25 mouse cellular contexts compared by ENCODE assay signal in genomic region chr3:138843641-138844040, GRCm38 (mm10).
"Had no signal": no experiment of that assay in that cellular context is flagged by ENCODE, and none has a peak within 500 bp of the region (broad histone marks: within the 10 kb centered on the region; RNA-seq: fewer than 3 reads in every experiment).

No protein-coding gene starts in this region.

- H3K27ac ChIP-seq: gastrocnemius, adult 2 months; heart, embryonic 10.5 days; heart, embryonic 13.5 days; heart, embryonic 15.5 days; hindbrain, embryonic 13.5 days; hindbrain, embryonic 15.5 days; hindbrain, postnatal 0 days; kidney, embryonic 15.5 days; kidney, postnatal 0 days; limb, embryonic 13.5 days; limb, embryonic 15.5 days had no signal

- H3K9me3 ChIP-seq: heart, embryonic 10.5 days; heart, embryonic 13.5 days; heart, embryonic 15.5 days; hindbrain, embryonic 13.5 days; hindbrain, embryonic 15.5 days; kidney, embryonic 15.5 days; limb, embryonic 13.5 days; limb, embryonic 15.5 days had no signal

- H3K36me3 ChIP-seq: heart, embryonic 10.5 days; heart, embryonic 13.5 days; heart, embryonic 15.5 days; hindbrain, embryonic 13.5 days; hindbrain, embryonic 15.5 days; kidney, embryonic 15.5 days; limb, embryonic 13.5 days; limb, embryonic 15.5 days had no signal

- ATAC-seq: hindbrain, postnatal 0 days; intestine, embryonic 16.5 days had no signal

- DNase-seq: gastrocnemius, adult 2 months; gastrocnemius, postnatal 10 days; gastrocnemius, postnatal 25 days; heart, adult 18-20 months; heart, postnatal 14 days; heart, postnatal 36 days; kidney, adult 11 months; kidney, adult 2 months; kidney, adult 9 months; kidney, postnatal 14 days; kidney, postnatal 36 days; layer of hippocampus, adult 9-11 months; layer of hippocampus, postnatal 36 days; left cerebral cortex, postnatal 4 days had no signal

- H3K4me1 ChIP-seq: heart, embryonic 13.5 days; heart, embryonic 15.5 days had no signal

- H3K4me2 ChIP-seq: heart, embryonic 13.5 days; heart, embryonic 15.5 days; hindbrain, embryonic 13.5 days; hindbrain, embryonic 15.5 days; kidney, embryonic 15.5 days; limb, embryonic 13.5 days; limb, embryonic 15.5 days had no signal

- H3K27me3 ChIP-seq: heart, embryonic 13.5 days; heart, embryonic 15.5 days; hindbrain, embryonic 13.5 days; hindbrain, embryonic 15.5 days; kidney, embryonic 15.5 days; limb, embryonic 13.5 days; limb, embryonic 15.5 days had no signal

- H3K4me3 ChIP-seq: gastrocnemius, adult 2 months; heart, embryonic 10.5 days; heart, embryonic 13.5 days; heart, embryonic 15.5 days; hindbrain, embryonic 13.5 days; hindbrain, embryonic 15.5 days; kidney, embryonic 15.5 days; limb, embryonic 13.5 days; limb, embryonic 15.5 days had no signal

- H3K9ac ChIP-seq: heart, embryonic 13.5 days; heart, embryonic 15.5 days; hindbrain, embryonic 13.5 days; hindbrain, embryonic 15.5 days; kidney, embryonic 15.5 days; limb, embryonic 13.5 days; limb, embryonic 15.5 days had no signal
